Comparison of ENCODE assay signal across 9 mouse cellular contexts in genomic region chr16:38475681-38476311, GRCm38 (mm10). TPM values are rescaled to one million over a fixed set of nuclear protein-coding genes. Genes with fewer than 3 reads are reported as not detected.
DNase-seq lines count a peak whose midpoint lies in the region; ATAC-seq and TF ChIP-seq lines count a peak whose summit lies in the region.
"Had no signal": no experiment of that assay in that cellular context is flagged by ENCODE, and none has a peak within 500 bp of the region (broad histone marks: within the 10 kb centered on the region; RNA-seq: fewer than 3 reads in every experiment).

No protein-coding gene starts in this region.

- intact Hi-C loops in gastrocnemius, postnatal 36 days (cut with DNase I) = no loop called here

- no peak; the same call in 1 of the 2 replicates for ATAC-seq in kidney, postnatal 0 days (replicated peaks; ENCODE audit: low FRiP score, low read depth)
- 0 out of 2 replicates have a peak, but pooled peaks have one; percentile 10 for ATAC-seq in hindbrain, postnatal 0 days
- ATAC-seq in midbrain, embryonic 16.5 days = no peak

- no peak overlapping the region for H3K9ac ChIP-seq in kidney, postnatal 0 days (ENCODE audit: low read depth, low read length)
- H3K9ac ChIP-seq in hindbrain, postnatal 0 days (replicated peaks; ENCODE audit: low read length) = no peak overlapping the region
- no peak overlapping the region for H3K9ac ChIP-seq in midbrain, embryonic 16.5 days (ENCODE audit: low read depth, low read length)

- peaks cover 5% of the 10 kb centered on the region; the same call in 1 of the 2 replicates for H3K4me1 ChIP-seq in kidney, postnatal 0 days (replicated peaks; ENCODE audit: insufficient read depth, low read length)
- H3K4me1 ChIP-seq in brown adipose tissue, adult 24 weeks (ENCODE audit: control insufficient read depth, insufficient read depth, insufficient read length, low read length) = no peaks in the 10 kb centered on the region; the same call in 1 of the 2 replicates
- no peaks in the 10 kb centered on the region for H3K4me1 ChIP-seq in hindbrain, postnatal 0 days (ENCODE audit: insufficient read depth, low read length)
- 0 out of 2 replicates have a peak, but pooled peaks cover 3% of the 10 kb centered on the region for H3K4me1 ChIP-seq in midbrain, embryonic 16.5 days (ENCODE audit: control insufficient read depth, insufficient read depth, low read length)

- no peak overlapping the region for H3K4me2 ChIP-seq in kidney, postnatal 0 days (ENCODE audit: low read length)
- peak overlapping the region; percentile 65 for H3K4me2 ChIP-seq in hindbrain, postnatal 0 days (ENCODE audit: low read depth, low read length)
- peak overlapping the region; percentile 77 for H3K4me2 ChIP-seq in midbrain, embryonic 16.5 days (ENCODE audit: low read length)

- no peak overlapping the region for H3K4me3 ChIP-seq in kidney, postnatal 0 days (replicated peaks; ENCODE audit: low read depth, low read length)
- peak overlapping the region; percentile 69; the same call in 1 of the 2 replicates for H3K4me3 ChIP-seq in brown adipose tissue, adult 24 weeks (ENCODE audit: insufficient read depth, low read depth, low read length)
- H3K4me3 ChIP-seq in hindbrain, postnatal 0 days (ENCODE audit: low read length) = no peak overlapping the region; the same call in 1 of the 2 replicates
- peak overlapping the region; percentile 39; the same call in 1 of the 2 replicates for H3K4me3 ChIP-seq in midbrain, embryonic 16.5 days (ENCODE audit: low read depth, low read length)

- 36% methylated on average over 4 of the region's 4 CpGs for WGBS in kidney, postnatal 0 days
- 53% methylated on average over 4 of the region's 4 CpGs for WGBS in hindbrain, postnatal 0 days
- WGBS in midbrain, embryonic 16.5 days = 66% methylated on average over 4 of the region's 4 CpGs

- H3K9me3 ChIP-seq in kidney, postnatal 0 days (replicated peaks; ENCODE audit: low read length) = no peaks in the 10 kb centered on the region
- no peaks in the 10 kb centered on the region for H3K9me3 ChIP-seq in hindbrain, postnatal 0 days (ENCODE audit: low read length)
- no peaks in the 10 kb centered on the region for H3K9me3 ChIP-seq in midbrain, embryonic 16.5 days (replicated peaks; ENCODE audit: control insufficient read depth, low read length, poor library complexity, severe bottlenecking)

- no peak for TF ChIP-seq CTCF in kidney, postnatal 0 days (IDR thresholded peaks at IDR 0.05; ENCODE audit: low read depth)
- TF ChIP-seq CTCF in hindbrain, postnatal 0 days (IDR thresholded peaks at IDR 0.05; ENCODE audit: low read depth) = no peak

- H3K27ac ChIP-seq in kidney, postnatal 0 days = no peak overlapping the region
- H3K27ac ChIP-seq in brown adipose tissue, adult 24 weeks (replicated peaks; ENCODE audit: low read depth, low read length) = peak overlapping the region; percentile 54
- peak overlapping the region; percentile 48; the same call in 1 of the 2 replicates for H3K27ac ChIP-seq in hindbrain, postnatal 0 days
- no peak overlapping the region for H3K27ac ChIP-seq in midbrain, embryonic 16.5 days (ENCODE audit: low read length)

- peak; percentile 47 for DNase-seq in kidney, postnatal 0 days (ENCODE audit: low spot score)
- DNase-seq in kidney, postnatal 36 days = no peak
- DNase-seq in hindbrain, postnatal 0 days (ENCODE audit: low spot score) = no peak
- no peak for DNase-seq in gastrocnemius, postnatal 36 days
- no peak for DNase-seq in ovary, postnatal 14 days (ENCODE audit: low spot score)
- no peak for DNase-seq in gastrocnemius, adult 18-20 months (ENCODE audit: low spot score)

- H3K36me3 ChIP-seq in kidney, postnatal 0 days (ENCODE audit: insufficient read depth, low read length) = no peaks in the 10 kb centered on the region
- H3K36me3 ChIP-seq in hindbrain, postnatal 0 days (ENCODE audit: insufficient read depth, low read length) = no peaks in the 10 kb centered on the region
- H3K36me3 ChIP-seq in midbrain, embryonic 16.5 days (ENCODE audit: control insufficient read depth, insufficient read depth, low read length) = no peaks in the 10 kb centered on the region

- H3K27me3 ChIP-seq in kidney, postnatal 0 days (ENCODE audit: insufficient read depth, low read length) = no peaks in the 10 kb centered on the region; the same call in 1 of the 2 replicates
- H3K27me3 ChIP-seq in hindbrain, postnatal 0 days (ENCODE audit: insufficient read depth, low read length) = no peaks in the 10 kb centered on the region
- no peaks in the 10 kb centered on the region for H3K27me3 ChIP-seq in midbrain, embryonic 16.5 days (ENCODE audit: control insufficient read depth, insufficient read depth, low read depth, low read length)

RNA-seq across cellular contexts. Expression of gene Cd80, which starts 20.4 kb away (rescaled TPM):
- 0.20 TPM in 2 replicates for polyA plus RNA-seq in kidney, postnatal 0 days (2015; fragmentation: Nextera tagmentation; extraction: Ambion mirVana)
- polyA plus RNA-seq in brown adipose tissue, adult 24 weeks (2012; ENCODE audit: insufficient read depth, insufficient read length, missing spikeins) = 1.0 TPM in 1 of 2 replicates, not detected in the other
- 0.16 and 0.43 TPM in 2 replicates for total RNA-seq in hindbrain, postnatal 0 days (2014; rRNA removed)
- polyA plus RNA-seq in hindbrain, postnatal 0 days (2015; fragmentation: Nextera tagmentation; extraction: Ambion mirVana) = 0.24 and 0.32 TPM in 2 replicates
- 0.46 and 0.61 TPM in 2 replicates for polyA plus RNA-seq in midbrain, embryonic 16.5 days (2015; fragmentation: Nextera tagmentation; extraction: Ambion mirVana)
- total RNA-seq in gastrocnemius, postnatal 36 days (2021) = under 1 TPM; 0.15 to 0.22 TPM
- total RNA-seq in gastrocnemius, adult 18-20 months (2021) = under 1 TPM in 1 of 2 experiments, not detected in 1; 0.19 TPM
- total RNA-seq: hematopoietic stem cell, adult 5-6 weeks had no signal

RNA-seq across cellular contexts. Expression of gene Adprh, which starts 23.3 kb away (rescaled TPM):
- 74.6 and 77.5 TPM in 2 replicates for polyA plus RNA-seq in kidney, postnatal 0 days (2015; fragmentation: Nextera tagmentation; extraction: Ambion mirVana)
- polyA plus RNA-seq in brown adipose tissue, adult 24 weeks (2012; ENCODE audit: insufficient read depth, insufficient read length, missing spikeins) = 15.4 and 21.4 TPM in 2 replicates
- 47.0 and 51.2 TPM in 2 replicates for total RNA-seq in hindbrain, postnatal 0 days (2014; rRNA removed)
- 131 and 134 TPM in 2 replicates for polyA plus RNA-seq in hindbrain, postnatal 0 days (2015; fragmentation: Nextera tagmentation; extraction: Ambion mirVana)
- polyA plus RNA-seq in midbrain, embryonic 16.5 days (2015; fragmentation: Nextera tagmentation; extraction: Ambion mirVana) = 160 and 164 TPM in 2 replicates
- total RNA-seq in gastrocnemius, postnatal 36 days (2021) = 10 to 100 TPM; 15.7 to 17.7 TPM
- total RNA-seq in gastrocnemius, adult 18-20 months (2021) = 10 to 100 TPM; 16.4 to 18.1 TPM

RNA-seq across cellular contexts. Expression of gene Pla1a, which starts 42.9 kb away (rescaled TPM):
- 36.5 and 36.8 TPM in 2 replicates for polyA plus RNA-seq in kidney, postnatal 0 days (2015; fragmentation: Nextera tagmentation; extraction: Ambion mirVana)
- 11.3 and 14.4 TPM in 2 replicates for polyA plus RNA-seq in brown adipose tissue, adult 24 weeks (2012; ENCODE audit: insufficient read depth, insufficient read length, missing spikeins)
- total RNA-seq in hindbrain, postnatal 0 days (2014; rRNA removed) = 0.36 and 1.7 TPM in 2 replicates
- 1.0 and 1.3 TPM in 2 replicates for polyA plus RNA-seq in hindbrain, postnatal 0 days (2015; fragmentation: Nextera tagmentation; extraction: Ambion mirVana)
- 0.36 and 0.68 TPM in 2 replicates for polyA plus RNA-seq in midbrain, embryonic 16.5 days (2015; fragmentation: Nextera tagmentation; extraction: Ambion mirVana)
- 1 to 10 TPM; 4.2 to 4.7 TPM for total RNA-seq in gastrocnemius, postnatal 36 days (2021)
- total RNA-seq in gastrocnemius, adult 18-20 months (2021) = 1 to 10 TPM; 3.3 to 6.8 TPM
- total RNA-seq: hematopoietic stem cell, adult 5-6 weeks had no signal

RNA-seq across cellular contexts. Expression of gene Timmdc1, which starts 46.7 kb away (rescaled TPM):
- 27.9 and 28.7 TPM in 2 replicates for polyA plus RNA-seq in kidney, postnatal 0 days (2015; fragmentation: Nextera tagmentation; extraction: Ambion mirVana)
- polyA plus RNA-seq in brown adipose tissue, adult 24 weeks (2012; ENCODE audit: insufficient read depth, insufficient read length, missing spikeins) = 43.1 and 49.2 TPM in 2 replicates
- total RNA-seq in hindbrain, postnatal 0 days (2014; rRNA removed) = 18.0 and 24.1 TPM in 2 replicates
- 26.3 and 27.9 TPM in 2 replicates for polyA plus RNA-seq in hindbrain, postnatal 0 days (2015; fragmentation: Nextera tagmentation; extraction: Ambion mirVana)
- polyA plus RNA-seq in midbrain, embryonic 16.5 days (2015; fragmentation: Nextera tagmentation; extraction: Ambion mirVana) = 33.4 and 34.6 TPM in 2 replicates
- 10 to 100 TPM; 45.1 to 47.3 TPM for total RNA-seq in gastrocnemius, postnatal 36 days (2021)
- 10 to 100 TPM; 45.9 to 46.2 TPM for total RNA-seq in gastrocnemius, adult 18-20 months (2021)

Comparison
In these comparisons a context has a peak if more than half of its experiments do, and no peak if none do; other contexts are left out.
1. H3K27ac ChIP-seq: peak in brown adipose tissue, adult 24 weeks (single experiment) and hindbrain, postnatal 0 days (single experiment); none in kidney, postnatal 0 days (single experiment) and midbrain, embryonic 16.5 days (single experiment).
2. H3K4me3 ChIP-seq: peak in brown adipose tissue, adult 24 weeks (single experiment) and midbrain, embryonic 16.5 days (single experiment); none in kidney, postnatal 0 days (single experiment) and hindbrain, postnatal 0 days (single experiment).